Mouse (Mus musculus) midbrain, embryonic 15.5 days (tissue): ENCODE measurements around the gene Magi2. TPM values are rescaled to one million over a fixed set of nuclear protein-coding genes. Genes with fewer than 3 reads are reported as not detected.

Source experiments
- ATAC-seq: fragments of 200-750 bp; cut with Nextera tagmentation; replicated peaks from 2 replicates; pipeline ENCODE4 v1.8.0; 2017; ENCODE audit warnings: moderate TSS enrichment
- H3K27ac ChIP-seq: fragments of 300-500 bp; sonication (generic); 2 replicates; pipeline ENCODE4 v1.5.1; 2015; ENCODE audit warnings: mild to moderate bottlenecking, inconsistent platforms
- H3K27me3 ChIP-seq: fragments of 300-500 bp; sonication (generic); replicated peaks from 2 replicates; pipeline ENCODE4 v1.6.1; 2015; ENCODE audit warnings: inconsistent platforms
- H3K36me3 ChIP-seq: fragments of 300-500 bp; sonication (generic); replicated peaks from 2 replicates; pipeline ENCODE4 v1.6.1; 2015; ENCODE audit warnings: inconsistent platforms
- H3K4me1 ChIP-seq: fragments of 300-500 bp; sonication (generic); 2 replicates; pipeline ENCODE4 v1.6.1; 2015; ENCODE audit warnings: inconsistent platforms
- H3K4me2 ChIP-seq: fragments of 300-500 bp; sonication (generic); 2 replicates; pipeline ENCODE4 v1.6.1; 2015; ENCODE audit warnings: inconsistent platforms, mild to moderate bottlenecking, moderate library complexity
- H3K4me3 ChIP-seq: fragments of 300-500 bp; sonication (generic); 2 replicates; pipeline ENCODE4 v1.5.1; 2015; ENCODE audit warnings: mild to moderate bottlenecking, inconsistent platforms
- H3K9ac ChIP-seq: fragments of 300-500 bp; sonication (generic); 2 replicates; pipeline ENCODE4 v1.6.1; 2015; ENCODE audit warnings: mild to moderate bottlenecking, inconsistent platforms
- H3K9me3 ChIP-seq: fragments of 300-500 bp; sonication (generic); 2 replicates; pipeline ENCODE4 v1.6.1; 2016; ENCODE audit warnings: inconsistent platforms
- WGBS: fragments of 180-500 bp; shearing (Covaris S2); methylation state at CpG from one replicate; pipeline ENCODE4 v1.1.7; 2015; ENCODE audit warnings: mixed read lengths; 5-methylcytosine and 5-hydroxymethylcytosine counted together
- polyA plus RNA-seq: library from polyadenylated mRNA; unstranded; fragments of >200 nt; fragmentation: Nextera tagmentation; extraction: Ambion mirVana; gene quantifications from 2 replicates; pipeline ENCODE4 v1.2.1, GENCODE M21; 2015

Magi2 gene
- polyA plus RNA-seq, 1 experiment from 2014 or later = 35.9 TPM

- no peaks in the 10 kb centered on the region for H3K27me3 ChIP-seq
- H3K4me1 ChIP-seq = no peaks in the 10 kb centered on the region
- no peaks in the 10 kb centered on the region for H3K9me3 ChIP-seq
- no peak overlapping the region for H3K27ac ChIP-seq
- ATAC-seq = no peak
- H3K4me2 ChIP-seq = no peak overlapping the region
- H3K36me3 ChIP-seq = no peaks in the 10 kb centered on the region
- WGBS = 81% methylated on average over 1 of the region's 1 CpGs
- no peak overlapping the region for H3K4me3 ChIP-seq
- H3K9ac ChIP-seq = no peak overlapping the region
Observed at GRCm38 (mm10) chr5:19999912-20000311, 773.1 kb downstream of the Magi2 start.

- WGBS = 85% methylated on average over 2 of the region's 2 CpGs
- Histone ChIP-seq H3K36me3 (no peaks in the 10 kb centered on the region), H3K9ac (no peak overlapping the region), H3K9me3 (no peaks in the 10 kb centered on the region), H3K4me1 (peaks cover 6% of the 10 kb centered on the region; the same call in 1 of the 2 replicates), H3K27me3 (no peaks in the 10 kb centered on the region), H3K4me3 (no peak overlapping the region), H3K27ac (no peak overlapping the region), H3K4me2 (no peak overlapping the region)
- ATAC-seq = no peak
Observed at GRCm38 (mm10) chr5:20006616-20007015, 779.8 kb downstream of the Magi2 start.

GRCm38 (mm10) chr5:20007246-20007645 is 780.4 kb downstream of the Magi2 start:
- Histone ChIP-seq H3K4me2 (no peak overlapping the region), H3K27ac (no peak overlapping the region), H3K9me3 (no peaks in the 10 kb centered on the region), H3K4me1 (peaks cover 6% of the 10 kb centered on the region; the same call in 1 of the 2 replicates), H3K27me3 (no peaks in the 10 kb centered on the region), H3K4me3 (no peak overlapping the region), H3K36me3 (no peaks in the 10 kb centered on the region), H3K9ac (no peak overlapping the region)
- 82% methylated on average over 8 of the region's 8 CpGs for WGBS
- ATAC-seq = no peak

- Histone ChIP-seq H3K9ac (no peak overlapping the region), H3K9me3 (no peaks in the 10 kb centered on the region), H3K4me3 (no peak overlapping the region), H3K36me3 (no peaks in the 10 kb centered on the region), H3K27me3 (no peaks in the 10 kb centered on the region), H3K4me2 (no peak overlapping the region), H3K27ac (peak overlapping the region; percentile 38; the same call in 1 of the 2 replicates), H3K4me1 (peaks cover 6% of the 10 kb centered on the region; the same call in 1 of the 2 replicates)
- peak; percentile 75; the same call in 1 of the 2 replicates for ATAC-seq
- WGBS = 38% methylated on average over 7 of the region's 7 CpGs
Observed at GRCm38 (mm10) chr5:20010210-20010609, 783.4 kb downstream of the Magi2 start.

- Histone ChIP-seq H3K4me2 (no peak overlapping the region), H3K4me1 (no peaks in the 10 kb centered on the region), H3K9ac (no peak overlapping the region), H3K27me3 (no peaks in the 10 kb centered on the region), H3K4me3 (no peak overlapping the region), H3K36me3 (no peaks in the 10 kb centered on the region), H3K27ac (no peak overlapping the region), H3K9me3 (no peaks in the 10 kb centered on the region)
- WGBS = 76% methylated on average over 3 of the region's 3 CpGs
- no peak for ATAC-seq
Observed at GRCm38 (mm10) chr5:20018063-20018462, 791.2 kb downstream of the Magi2 start.

GRCm38 (mm10) chr5:20046649-20047048 is 819.8 kb downstream of the Magi2 start:
- peak; percentile 62 for ATAC-seq
- no peak overlapping the region for H3K4me3 ChIP-seq
- H3K4me2 ChIP-seq = no peak overlapping the region
- peaks cover 11% of the 10 kb centered on the region; the same call in 1 of the 2 replicates for H3K4me1 ChIP-seq
- H3K9ac ChIP-seq = no peak overlapping the region
- 25% methylated on average over 3 of the region's 3 CpGs for WGBS
- H3K27ac ChIP-seq = no peak overlapping the region
- no peaks in the 10 kb centered on the region for H3K27me3 ChIP-seq
- no peaks in the 10 kb centered on the region for H3K36me3 ChIP-seq
- H3K9me3 ChIP-seq = no peaks in the 10 kb centered on the region

- ATAC-seq = no peak
- H3K4me3 ChIP-seq = no peak overlapping the region
- 95% methylated on average over 2 of the region's 2 CpGs for WGBS
- no peaks in the 10 kb centered on the region for H3K9me3 ChIP-seq
- H3K4me2 ChIP-seq = no peak overlapping the region
- H3K27me3 ChIP-seq = no peaks in the 10 kb centered on the region
- no peak overlapping the region for H3K27ac ChIP-seq
- no peak overlapping the region for H3K9ac ChIP-seq
- peaks cover 11% of the 10 kb centered on the region; the same call in 1 of the 2 replicates for H3K4me1 ChIP-seq
- no peaks in the 10 kb centered on the region for H3K36me3 ChIP-seq
Observed at GRCm38 (mm10) chr5:20048386-20048785, 821.5 kb downstream of the Magi2 start.

- 31% methylated on average over 1 of the region's 1 CpGs for WGBS
- no peak for ATAC-seq
Observed at GRCm38 (mm10) chr5:20050284-20050683, 823.4 kb downstream of the Magi2 start.

GRCm38 (mm10) chr5:20055000-20055399 is 828.2 kb downstream of the Magi2 start:
- H3K4me2 ChIP-seq = no peak overlapping the region
- WGBS = 96% methylated on average over 1 of the region's 1 CpGs

More at GRCm38 (mm10) chr5:20050284-20050683, 823.4 kb downstream of the Magi2 start:
- H3K27ac ChIP-seq = no peak overlapping the region
- H3K4me2 ChIP-seq = no peak overlapping the region
- no peaks in the 10 kb centered on the region for H3K9me3 ChIP-seq
- no peak overlapping the region for H3K4me3 ChIP-seq
- peaks cover 11% of the 10 kb centered on the region; the same call in 1 of the 2 replicates for H3K4me1 ChIP-seq
- no peaks in the 10 kb centered on the region for H3K36me3 ChIP-seq
- H3K27me3 ChIP-seq = no peaks in the 10 kb centered on the region
- H3K9ac ChIP-seq = no peak overlapping the region

GRCm38 (mm10) chr5:20056074-20056842 is 829.4 kb downstream of the Magi2 start:
- no peak overlapping the region for H3K27ac ChIP-seq
- 49% methylated on average over 5 of the region's 5 CpGs for WGBS
- H3K4me1 ChIP-seq = peaks cover 5% of the 10 kb centered on the region; the same call in 1 of the 2 replicates
- H3K4me3 ChIP-seq = no peak overlapping the region
- 0 out of 2 replicates have a peak, but pooled peaks have one; percentile 41 for ATAC-seq
- no peaks in the 10 kb centered on the region for H3K36me3 ChIP-seq
- H3K4me2 ChIP-seq = no peak overlapping the region
- no peaks in the 10 kb centered on the region for H3K9me3 ChIP-seq
- no peak overlapping the region for H3K9ac ChIP-seq
- no peaks in the 10 kb centered on the region for H3K27me3 ChIP-seq

More at GRCm38 (mm10) chr5:20055000-20055399, 828.2 kb downstream of the Magi2 start:
- no peak overlapping the region for H3K27ac ChIP-seq
- no peak overlapping the region for H3K9ac ChIP-seq
- H3K4me3 ChIP-seq = no peak overlapping the region
- H3K36me3 ChIP-seq = no peaks in the 10 kb centered on the region
- H3K27me3 ChIP-seq = no peaks in the 10 kb centered on the region
- H3K4me1 ChIP-seq = peaks cover 9% of the 10 kb centered on the region; the same call in 1 of the 2 replicates
- no peaks in the 10 kb centered on the region for H3K9me3 ChIP-seq
- ATAC-seq = no peak

- no peak for ATAC-seq
- Histone ChIP-seq H3K4me1 (peaks cover 5% of the 10 kb centered on the region; the same call in 1 of the 2 replicates), H3K36me3 (no peaks in the 10 kb centered on the region), H3K9ac (no peak overlapping the region), H3K27ac (no peak overlapping the region), H3K9me3 (no peaks in the 10 kb centered on the region), H3K27me3 (no peaks in the 10 kb centered on the region), H3K4me2 (no peak overlapping the region), H3K4me3 (no peak overlapping the region)
- 48% methylated on average over 2 of the region's 2 CpGs for WGBS
Observed at GRCm38 (mm10) chr5:20056856-20057255, 830.0 kb downstream of the Magi2 start.

- ATAC-seq = no peak
- no peaks in the 10 kb centered on the region for H3K9me3 ChIP-seq
- H3K9ac ChIP-seq = no peak overlapping the region
- no peaks in the 10 kb centered on the region for H3K27me3 ChIP-seq
- WGBS = 79% methylated on average over 4 of the region's 4 CpGs
- no peak overlapping the region for H3K27ac ChIP-seq
- H3K4me2 ChIP-seq = no peak overlapping the region
- H3K36me3 ChIP-seq = no peaks in the 10 kb centered on the region
- no peak overlapping the region for H3K4me3 ChIP-seq
- no peaks in the 10 kb centered on the region for H3K4me1 ChIP-seq
Observed at GRCm38 (mm10) chr5:20062011-20062410, 835.2 kb downstream of the Magi2 start.

GRCm38 (mm10) chr5:20065081-20065480 is 838.2 kb downstream of the Magi2 start:
- no peak overlapping the region for H3K4me3 ChIP-seq
- 79% methylated on average over 1 of the region's 1 CpGs for WGBS

More at GRCm38 (mm10) chr5:20065081-20065480, 838.2 kb downstream of the Magi2 start:
- no peak for ATAC-seq
- H3K27me3 ChIP-seq = no peaks in the 10 kb centered on the region
- peaks cover 4% of the 10 kb centered on the region; the same call in 1 of the 2 replicates for H3K4me1 ChIP-seq
- H3K27ac ChIP-seq = no peak overlapping the region
- H3K9me3 ChIP-seq = no peaks in the 10 kb centered on the region
- H3K4me2 ChIP-seq = no peak overlapping the region
- no peaks in the 10 kb centered on the region for H3K36me3 ChIP-seq
- no peak overlapping the region for H3K9ac ChIP-seq
